Mouse (Mus musculus) C2C12 (cell line): ENCODE data around the gene Ctsl. TPM values are rescaled to one million over a fixed set of nuclear protein-coding genes. Genes with fewer than 3 reads are reported as not detected.

ENCODE experiments used
- H3K27me3 ChIP-seq: one replicate; pipeline ENCODE4 v1.6.1; 2011; ENCODE audit not compliant: control insufficient read depth, insufficient read depth, insufficient read length
- H3K36me3 ChIP-seq: one replicate; pipeline ENCODE4 v1.6.1; 2011; ENCODE audit not compliant: control insufficient read depth, insufficient read depth
- H3K4me3 ChIP-seq: one replicate; pipeline ENCODE4 v1.5.1; 2011; ENCODE audit warnings: mild to moderate bottlenecking, control low read depth; ENCODE audit not compliant: poor library complexity, insufficient read depth, severe bottlenecking
- H3K79me2 ChIP-seq: one replicate; pipeline ENCODE4 v1.6.1; 2011; ENCODE audit not compliant: control insufficient read depth, insufficient read depth
- H3K79me3 ChIP-seq: one replicate; pipeline ENCODE4 v1.6.1; 2011; ENCODE audit warnings: low read depth, control low read depth
- H3ac ChIP-seq: one replicate; pipeline ENCODE3; 2011; ENCODE audit warnings: low read depth; ENCODE audit not compliant: control insufficient read depth, insufficient read length
- CEBPB ChIP-seq: IDR thresholded peaks from one replicate; pipeline ENCODE4 v1.6.1; 2011; ENCODE audit warnings: low read depth, mild to moderate bottlenecking, control low read depth, moderate library complexity
- CTCF ChIP-seq: IDR thresholded peaks from one replicate; pipeline ENCODE4 v1.5.1; 2011; ENCODE audit not compliant: control insufficient read depth, insufficient read depth, insufficient read length
- FOSL1 ChIP-seq: IDR thresholded peaks from one replicate; pipeline ENCODE4 v1.8.0; 2011; ENCODE audit warnings: mild to moderate bottlenecking, low read length; ENCODE audit not compliant: poor library complexity, insufficient read depth, severe bottlenecking
- MAX ChIP-seq: IDR thresholded peaks from one replicate; pipeline ENCODE4 v1.6.1; 2011; ENCODE audit warnings: mild to moderate bottlenecking, control low read depth
- MYOD1 ChIP-seq: IDR thresholded peaks from one replicate; pipeline ENCODE4 v1.6.1; 2011; ENCODE audit warnings: low read depth; ENCODE audit not compliant: control insufficient read depth, insufficient read length
- MYOG ChIP-seq: IDR thresholded peaks from one replicate; pipeline ENCODE4 v1.6.1; 2011; ENCODE audit not compliant: control insufficient read depth, insufficient read length; ENCODE audit errors: extremely low read depth
- USF1 ChIP-seq: IDR thresholded peaks from one replicate; pipeline ENCODE4 v1.6.1; 2011; ENCODE audit warnings: low read depth, mild to moderate bottlenecking, control low read depth, moderate library complexity
- long read RNA-seq, 2 experiments: library from polyadenylated mRNA; unstranded; transcript quantifications; one replicate each; pipeline ENCODE4 v2.0.0; 2019 to 2020
- polyA plus RNA-seq: library from polyadenylated mRNA; unstranded; fragments of >200 nt; fragmentation: generic; extraction: Trizol; gene quantifications from one replicate; pipeline ENCODE4 v1.2.1, GENCODE M21; 2012; ENCODE audit warnings: missing spikeins

The Ctsl gene
- polyA plus RNA-seq: 462 TPM
- long read RNA-seq, experiment 1, transcript Ctsl-201 (8 exons, 1,971 nt): major isoform, 624 of 693 reads
- long read RNA-seq, experiment 1, partial matches to known transcripts: 43 of 693 reads
- long read RNA-seq, experiment 1, other reads (novel, unspliced or antisense): 26 of 693 reads
- long read RNA-seq, experiment 2, transcript Ctsl-201 (8 exons, 1,971 nt): major isoform, 778 of 781 reads
- long read RNA-seq, experiment 2, partial matches to known transcripts: 1 of 781 reads
- long read RNA-seq, experiment 2, other reads (novel, unspliced or antisense): 2 of 781 reads

DNA sequence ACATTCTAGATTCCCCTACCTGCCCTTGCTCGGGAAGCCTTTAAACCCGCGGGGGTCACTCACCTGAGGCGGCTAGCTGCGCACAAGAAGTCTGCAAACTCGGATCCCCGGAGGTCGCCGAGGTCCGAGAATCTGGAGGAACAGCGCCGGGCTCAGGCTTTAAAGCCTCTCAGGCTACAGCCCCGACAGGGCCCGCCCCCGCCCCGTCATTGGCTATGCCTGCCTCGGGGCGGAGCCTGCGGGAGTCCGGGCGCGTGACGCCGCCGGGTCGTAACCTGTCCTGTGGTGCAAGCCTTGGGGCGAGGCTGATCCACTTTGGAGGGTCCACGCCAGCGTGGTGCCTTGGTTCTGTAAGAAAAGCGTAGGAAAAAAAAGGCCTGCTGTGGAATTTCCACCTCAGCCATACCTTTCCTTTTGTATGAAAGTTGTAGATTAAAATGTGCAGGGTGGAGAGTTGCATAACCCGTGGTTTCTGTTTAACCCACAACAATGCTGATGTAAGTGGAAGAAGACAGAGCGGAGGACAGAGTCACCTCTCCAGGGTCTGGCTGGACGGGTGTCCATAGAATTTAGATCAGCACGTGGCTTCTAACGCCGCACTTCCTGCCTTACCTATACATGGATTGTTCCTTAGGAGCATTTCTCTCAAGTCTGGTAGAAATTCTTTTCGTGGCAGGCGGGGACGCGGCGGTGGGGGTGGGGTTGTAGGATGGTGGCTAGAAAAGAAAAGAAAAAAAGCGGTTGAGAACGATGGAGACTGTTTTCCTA, at the start of gene Ctsl:
Ctsl (minus strand) TSS at position 718 of the 768 bp plus-strand sequence.
- Histone ChIP-seq H3K27me3 (no peaks in the 10 kb centered on the region), H3K79me2 (peaks cover 39% of the 10 kb centered on the region), H3K36me3 (peaks cover 31% of the 10 kb centered on the region), H3ac (peak within 1 kb of the TSS; percentile 93), H3K79me3 (peaks cover 26% of the 10 kb centered on the region), H3K4me3 (peak within 1 kb of the TSS; percentile 90)
- TF ChIP-seq CTCF (no peak), CEBPB (no peak), MAX (no peak), FOSL1 (no peak), USF1 (no peak), MYOG (no peak), MYOD1 (no peak)

DNA sequence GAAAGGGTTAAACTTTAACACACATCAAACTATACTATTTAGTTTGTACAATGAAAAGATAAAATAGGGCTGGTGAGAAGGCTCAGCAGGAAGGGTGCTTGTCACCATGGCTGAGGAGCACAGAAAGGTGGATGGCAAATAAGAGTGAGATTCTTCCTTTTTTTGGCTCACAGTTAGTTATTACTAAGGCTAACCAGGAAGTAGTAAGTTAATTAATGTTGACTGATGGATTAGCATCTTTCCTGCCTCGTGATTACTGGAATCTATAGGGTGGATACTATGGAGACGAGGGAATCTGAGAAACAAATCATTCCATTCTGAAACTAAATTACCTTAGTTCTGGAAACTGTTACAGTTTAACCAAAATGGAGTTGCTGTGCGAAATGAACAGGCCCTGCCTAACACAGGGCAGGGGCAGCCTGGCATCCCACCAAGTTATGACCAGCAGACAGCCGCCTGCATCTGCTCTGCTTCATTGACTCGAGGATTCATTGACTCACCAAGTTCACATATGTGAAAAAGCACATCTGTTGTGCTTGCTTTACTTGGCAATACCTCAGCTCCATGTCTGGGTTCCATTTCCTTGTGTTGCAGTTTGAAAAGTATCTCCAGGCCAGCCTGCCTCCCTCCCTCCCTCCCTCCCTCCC, 46.4 kb upstream of the Ctsl start:
- H3K79me3 ChIP-seq: no peaks in the 10 kb centered on the region
- no peak overlapping the region for H3ac ChIP-seq
- H3K36me3 ChIP-seq: no peaks in the 10 kb centered on the region
- H3K79me2 ChIP-seq: no peaks in the 10 kb centered on the region
- H3K27me3 ChIP-seq: no peaks in the 10 kb centered on the region
- H3K4me3 ChIP-seq: no peak overlapping the region
- TF ChIP-seq MAX: no peak
- peak; percentile 52 for TF ChIP-seq MYOD1

DNA sequence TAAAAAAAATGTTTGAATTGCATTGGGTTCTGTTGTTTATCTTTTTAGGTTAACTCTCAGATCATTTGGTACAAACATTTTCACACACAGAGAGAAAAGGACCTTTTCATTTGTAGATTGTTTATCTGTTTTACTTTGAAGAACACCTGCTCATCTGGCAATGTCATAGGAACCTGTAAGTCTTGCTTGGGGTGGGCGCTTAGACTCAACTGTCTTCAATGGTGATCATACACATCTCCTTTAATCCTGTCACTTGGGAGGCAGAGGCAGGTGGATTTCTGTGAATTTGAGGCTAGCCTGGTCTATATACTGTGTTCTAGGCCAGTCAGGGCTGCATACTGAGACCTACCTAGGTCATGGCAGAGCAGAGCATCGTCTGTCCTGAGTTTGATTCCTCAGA, 45.0 kb upstream of the Ctsl start:
- Histone ChIP-seq H3K4me3 (no peak overlapping the region), H3K79me2 (no peaks in the 10 kb centered on the region), H3K36me3 (no peaks in the 10 kb centered on the region), H3K27me3 (no peaks in the 10 kb centered on the region), H3K79me3 (no peaks in the 10 kb centered on the region), H3ac (no peak overlapping the region)
- no peak for TF ChIP-seq MAX
- TF ChIP-seq CEBPB: no peak
- no peak for TF ChIP-seq FOSL1
- no peak for TF ChIP-seq CTCF
- no peak for TF ChIP-seq MYOG
- no peak for TF ChIP-seq MYOD1
- TF ChIP-seq USF1: no peak

DNA sequence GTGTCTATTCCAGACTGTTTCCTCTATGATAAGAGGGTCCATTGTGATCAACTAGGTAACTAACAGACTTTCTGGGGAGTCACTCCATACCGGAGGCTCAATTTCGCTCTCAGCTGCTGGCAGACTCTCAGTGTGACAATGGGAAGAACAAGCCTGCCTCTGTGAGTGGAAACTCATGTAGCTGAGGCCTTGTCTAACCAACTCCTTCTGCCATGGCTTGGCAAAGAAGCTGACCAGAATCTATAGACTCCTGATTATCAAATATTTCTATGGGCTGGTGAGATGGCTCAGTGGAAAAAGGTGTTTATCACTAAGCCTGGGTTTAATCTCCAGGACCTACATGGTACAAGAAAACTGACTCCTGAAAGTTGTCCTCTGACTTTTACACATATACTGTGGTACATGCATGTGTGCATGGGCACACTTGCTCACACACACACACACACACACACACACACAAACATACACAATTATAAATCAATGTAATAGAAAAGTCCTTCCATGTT, 42.1 kb upstream of the Ctsl start:
- no peaks in the 10 kb centered on the region for H3K79me3 ChIP-seq
- H3K36me3 ChIP-seq: no peaks in the 10 kb centered on the region
- H3K4me3 ChIP-seq: no peak overlapping the region
- no peak overlapping the region for H3ac ChIP-seq
- no peak for TF ChIP-seq FOSL1
- TF ChIP-seq MYOD1: no peak
- no peak for TF ChIP-seq USF1
- TF ChIP-seq CTCF: no peak
- no peak for TF ChIP-seq CEBPB
- no peak for TF ChIP-seq MYOG
- TF ChIP-seq MAX: no peak
- no peaks in the 10 kb centered on the region for H3K27me3 ChIP-seq
- H3K79me2 ChIP-seq: no peaks in the 10 kb centered on the region

DNA sequence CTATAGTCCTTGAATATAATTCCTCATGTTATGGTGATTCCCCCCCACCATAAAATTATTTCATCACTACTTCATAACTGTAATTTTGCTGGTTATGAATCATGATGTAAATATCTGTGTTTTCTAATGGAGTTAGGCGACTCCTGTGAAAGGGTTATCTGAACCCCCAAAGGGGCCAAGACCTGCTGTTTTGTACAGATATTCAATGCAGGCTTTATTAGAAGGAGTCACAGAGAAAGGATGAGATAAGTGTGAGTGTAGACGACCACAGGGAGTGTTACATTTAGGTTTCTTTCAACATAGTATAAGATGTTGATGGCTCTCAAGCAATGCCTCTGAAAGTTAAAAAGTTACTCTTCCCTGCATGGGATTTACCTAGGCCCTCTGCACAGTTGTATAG, 40.6 kb upstream of the Ctsl start:
- Histone ChIP-seq H3K4me3 (no peak overlapping the region), H3K79me2 (no peaks in the 10 kb centered on the region), H3ac (no peak overlapping the region), H3K27me3 (no peaks in the 10 kb centered on the region), H3K36me3 (no peaks in the 10 kb centered on the region), H3K79me3 (no peaks in the 10 kb centered on the region)
- TF ChIP-seq MAX (no peak), FOSL1 (no peak), MYOD1 (no peak), MYOG (no peak), CEBPB (no peak), USF1 (no peak), CTCF (no peak)
